Mouse (Mus musculus) embryonic facial prominence, embryonic 13.5 days (tissue): ENCODE results near the gene Rpia. TPM values are rescaled to one million over a fixed set of nuclear protein-coding genes. Genes with fewer than 3 reads are reported as not detected.

Experiments
- ATAC-seq: fragments of 200-750 bp; cut with Nextera tagmentation; 2 replicates; pipeline ENCODE4 v1.8.0; 2017; ENCODE audit warnings: low read depth; ENCODE audit not compliant: insufficient number of reproducible peaks, insufficient read depth, low FRiP score, low TSS enrichment
- H3K27ac ChIP-seq: fragments of 300-500 bp; sonication (generic); 2 replicates; pipeline ENCODE4 v1.5.1; 2015; ENCODE audit warnings: moderate library complexity, mild to moderate bottlenecking, inconsistent platforms
- H3K27me3 ChIP-seq: fragments of 300-500 bp; sonication (generic); 2 replicates; pipeline ENCODE4 v1.6.1; 2015; ENCODE audit warnings: mild to moderate bottlenecking, inconsistent platforms
- H3K36me3 ChIP-seq: fragments of 300-500 bp; sonication (generic); 2 replicates; pipeline ENCODE4 v1.6.1; 2015; ENCODE audit warnings: mild to moderate bottlenecking, inconsistent platforms
- H3K4me1 ChIP-seq: fragments of 300-500 bp; sonication (generic); 2 replicates; pipeline ENCODE4 v1.6.1; 2015; ENCODE audit warnings: inconsistent platforms
- H3K4me2 ChIP-seq: fragments of 300-500 bp; sonication (generic); 2 replicates; pipeline ENCODE4 v1.6.1; 2015; ENCODE audit warnings: moderate library complexity, mild to moderate bottlenecking, inconsistent platforms
- H3K4me3 ChIP-seq: fragments of 300-500 bp; sonication (generic); 2 replicates; pipeline ENCODE4 v1.5.1; 2015; ENCODE audit warnings: mild to moderate bottlenecking, inconsistent platforms
- H3K9ac ChIP-seq: fragments of 300-500 bp; sonication (generic); 2 replicates; pipeline ENCODE4 v1.6.1; 2015; ENCODE audit warnings: mild to moderate bottlenecking, inconsistent platforms
- H3K9me3 ChIP-seq: fragments of 300-500 bp; sonication (generic); 2 replicates; pipeline ENCODE4 v1.6.1; 2016; ENCODE audit warnings: inconsistent platforms
- WGBS: fragments of 180-500 bp; shearing (Covaris S2); methylation state at CpG from one replicate; pipeline ENCODE4 v1.1.7; 2015; ENCODE audit warnings: mixed read lengths; 5-methylcytosine and 5-hydroxymethylcytosine counted together
- polyA plus RNA-seq: library from polyadenylated mRNA; unstranded; fragments of >200 nt; fragmentation: Nextera tagmentation; extraction: Ambion mirVana; gene quantifications from 2 replicates; pipeline ENCODE4 v1.2.1, GENCODE M21; 2015

Rpia gene
- polyA plus RNA-seq, 1 experiment from 2014 or later, result 3.6 TPM

GRCm38 (mm10) chr6:70797581-70798251, 5.7 kb upstream of the Rpia start:
- Histone ChIP-seq H3K9ac (no peak overlapping the region), H3K4me3 (no peak overlapping the region), H3K4me1 (peaks cover 3% of the 10 kb centered on the region), H3K4me2 (no peak overlapping the region), H3K9me3 (no peaks in the 10 kb centered on the region), H3K27me3 (no peaks in the 10 kb centered on the region), H3K27ac (no peak overlapping the region), H3K36me3 (no peaks in the 10 kb centered on the region)
- no peak for ATAC-seq
- 19% methylated on average over 9 of the region's 9 CpGs for WGBS

- WGBS, result 83% methylated on average over 6 of the region's 6 CpGs
- Histone ChIP-seq H3K4me1 (peaks cover 5% of the 10 kb centered on the region), H3K9me3 (no peaks in the 10 kb centered on the region), H3K4me3 (no peak overlapping the region), H3K9ac (no peak overlapping the region), H3K4me2 (no peak overlapping the region), H3K27me3 (no peaks in the 10 kb centered on the region), H3K27ac (no peak overlapping the region), H3K36me3 (no peaks in the 10 kb centered on the region)
- no peak for ATAC-seq
Measured at GRCm38 (mm10) chr6:70796940-70797339, 4.9 kb upstream of the Rpia start.

GRCm38 (mm10) chr6:70792644-70793043, 612 bp upstream of the Rpia start:
- H3K27ac ChIP-seq, result no peak overlapping the region
- H3K36me3 ChIP-seq, result peaks cover 6% of the 10 kb centered on the region; the same call in 1 of the 2 replicates
- no peak for ATAC-seq

GRCm38 (mm10) chr6:70790852-70791761, 925 bp downstream of the Rpia start:
- H3K27me3 ChIP-seq, result no peaks in the 10 kb centered on the region
- no peaks in the 10 kb centered on the region for H3K9me3 ChIP-seq
- peak overlapping the region; percentile 84 for H3K9ac ChIP-seq
- 6% methylated on average over 18 of the region's 18 CpGs for WGBS
- peaks cover 19% of the 10 kb centered on the region for H3K4me1 ChIP-seq
- H3K4me2 ChIP-seq, result peak overlapping the region; percentile 85
- H3K4me3 ChIP-seq, result peak overlapping the region; percentile 79
- peak; percentile 11 for ATAC-seq
- H3K27ac ChIP-seq, result peak overlapping the region; percentile 81
- H3K36me3 ChIP-seq, result peaks cover 6% of the 10 kb centered on the region; the same call in 1 of the 2 replicates

More at GRCm38 (mm10) chr6:70792644-70793043, 612 bp upstream of the Rpia start:
- WGBS, result 43% methylated on average over 8 of the region's 8 CpGs
- H3K4me2 ChIP-seq, result peak overlapping the region; percentile 85
- H3K4me3 ChIP-seq, result peak overlapping the region; percentile 79
- H3K27me3 ChIP-seq, result no peaks in the 10 kb centered on the region
- H3K9me3 ChIP-seq, result no peaks in the 10 kb centered on the region
- peaks cover 19% of the 10 kb centered on the region for H3K4me1 ChIP-seq
- peak overlapping the region; percentile 84 for H3K9ac ChIP-seq

- Histone ChIP-seq H3K27ac (no peak overlapping the region), H3K4me2 (peak overlapping the region; percentile 85), H3K4me1 (peaks cover 19% of the 10 kb centered on the region), H3K9ac (0 out of 2 replicates have a peak overlapping the region, but pooled peaks have one; percentile 84), H3K36me3 (peaks cover 9% of the 10 kb centered on the region), H3K27me3 (no peaks in the 10 kb centered on the region), H3K4me3 (peak overlapping the region; percentile 79; the same call in 1 of the 2 replicates), H3K9me3 (no peaks in the 10 kb centered on the region)
- no peak for ATAC-seq
- 73% methylated on average over 9 of the region's 9 CpGs for WGBS
Measured at GRCm38 (mm10) chr6:70790034-70790650, 1.9 kb downstream of the Rpia start.

GRCm38 (mm10) chr6:70789134-70789533, 2.9 kb downstream of the Rpia start:
- H3K9ac ChIP-seq, result no peak overlapping the region
- no peak overlapping the region for H3K4me2 ChIP-seq
- 92% methylated on average over 3 of the region's 3 CpGs for WGBS
- H3K4me1 ChIP-seq, result peaks cover 19% of the 10 kb centered on the region
- no peak for ATAC-seq
- no peaks in the 10 kb centered on the region for H3K9me3 ChIP-seq
- no peak overlapping the region for H3K4me3 ChIP-seq
- H3K27ac ChIP-seq, result no peak overlapping the region
- peaks cover 16% of the 10 kb centered on the region for H3K36me3 ChIP-seq
- H3K27me3 ChIP-seq, result no peaks in the 10 kb centered on the region

GRCm38 (mm10) chr6:70787524-70787923, 4.5 kb downstream of the Rpia start:
- ATAC-seq, result no peak
- WGBS, result 60% methylated on average over 2 of the region's 2 CpGs

GRCm38 (mm10) chr6:70785852-70786251, 6.2 kb downstream of the Rpia start:
- H3K27me3 ChIP-seq, result no peaks in the 10 kb centered on the region
- no peaks in the 10 kb centered on the region for H3K9me3 ChIP-seq
- H3K36me3 ChIP-seq, result peaks cover 32% of the 10 kb centered on the region
- H3K4me2 ChIP-seq, result no peak overlapping the region
- H3K9ac ChIP-seq, result no peak overlapping the region
- WGBS, result 41% methylated on average over 3 of the region's 3 CpGs
- H3K27ac ChIP-seq, result no peak overlapping the region
- no peak overlapping the region for H3K4me3 ChIP-seq
- peaks cover 13% of the 10 kb centered on the region for H3K4me1 ChIP-seq
- no peak for ATAC-seq

More at GRCm38 (mm10) chr6:70787524-70787923, 4.5 kb downstream of the Rpia start:
- no peak overlapping the region for H3K27ac ChIP-seq
- peaks cover 28% of the 10 kb centered on the region for H3K36me3 ChIP-seq
- no peak overlapping the region for H3K9ac ChIP-seq
- peaks cover 14% of the 10 kb centered on the region for H3K4me1 ChIP-seq
- no peak overlapping the region for H3K4me2 ChIP-seq
- H3K9me3 ChIP-seq, result no peaks in the 10 kb centered on the region
- H3K4me3 ChIP-seq, result no peak overlapping the region
- no peaks in the 10 kb centered on the region for H3K27me3 ChIP-seq

GRCm38 (mm10) chr6:70784811-70785210, 7.2 kb downstream of the Rpia start:
- H3K4me1 ChIP-seq, result peaks cover 2% of the 10 kb centered on the region
- H3K4me3 ChIP-seq, result no peak overlapping the region
- no peak overlapping the region for H3K9ac ChIP-seq
- no peak overlapping the region for H3K27ac ChIP-seq
- no peaks in the 10 kb centered on the region for H3K9me3 ChIP-seq
- 80% methylated on average over 3 of the region's 3 CpGs for WGBS
- H3K36me3 ChIP-seq, result peaks cover 32% of the 10 kb centered on the region
- ATAC-seq, result no peak
- H3K27me3 ChIP-seq, result no peaks in the 10 kb centered on the region
- no peak overlapping the region for H3K4me2 ChIP-seq

GRCm38 (mm10) chr6:70781336-70781735, 10.7 kb downstream of the Rpia start:
- no peaks in the 10 kb centered on the region for H3K9me3 ChIP-seq
- WGBS, result 84% methylated on average over 2 of the region's 2 CpGs
- no peaks in the 10 kb centered on the region; the same call in 1 of the 2 replicates for H3K4me1 ChIP-seq
- no peak overlapping the region for H3K27ac ChIP-seq
- H3K4me3 ChIP-seq, result no peak overlapping the region
- ATAC-seq, result no peak
- peaks cover 29% of the 10 kb centered on the region for H3K36me3 ChIP-seq
- H3K27me3 ChIP-seq, result no peaks in the 10 kb centered on the region
- H3K4me2 ChIP-seq, result no peak overlapping the region
- H3K9ac ChIP-seq, result no peak overlapping the region

- 28% methylated on average over 2 of the region's 2 CpGs for whole genome bisulfite sequencing
- Histone ChIP-seq H3K4me1 (no peaks in the 10 kb centered on the region), H3K27ac (no peak overlapping the region), H3K4me3 (no peak overlapping the region), H3K9me3 (no peaks in the 10 kb centered on the region), H3K4me2 (no peak overlapping the region), H3K36me3 (peaks cover 53% of the 10 kb centered on the region), H3K27me3 (no peaks in the 10 kb centered on the region), H3K9ac (no peak overlapping the region)
- no peak for ATAC-seq
Measured at GRCm38 (mm10) chr6:70774372-70774771, 17.7 kb downstream of the Rpia start.
